Mouse (Mus musculus) heart, embryonic 14.5 days (tissue): ENCODE results near the gene Ndufs3. TPM values are rescaled to one million over a fixed set of nuclear protein-coding genes. Genes with fewer than 3 reads are reported as not detected.

Experiments used
- ATAC-seq: fragments of 200-750 bp; cut with Nextera tagmentation; 2 replicates; pipeline ENCODE4 v1.8.0; 2017; ENCODE audit warnings: low read depth, moderate TSS enrichment; ENCODE audit not compliant: insufficient number of reproducible peaks, insufficient read depth, low FRiP score
- H3K27ac ChIP-seq, 2 experiments: fragments of 200-500 bp in 1 of 2; fragments of 300-500 bp in 1 of 2; sonication (generic) in 1 of 2; replicated peaks in 1 of 2; 2 replicates each; pipeline ENCODE4 v1.5.1; 2012 to 2014; ENCODE audit warnings: low read depth in 2 of 2, low read length in 2 of 2, control low read depth in 1 of 2, mild to moderate bottlenecking in 1 of 2, mixed read lengths in 1 of 2; ENCODE audit not compliant: control insufficient read depth in 1 of 2, insufficient read depth in 1 of 2
- H3K27me3 ChIP-seq: fragments of 300-500 bp; sonication (generic); 2 replicates; pipeline ENCODE4 v1.6.1; 2014; ENCODE audit warnings: mild to moderate bottlenecking, low read length, control low read depth; ENCODE audit not compliant: control insufficient read depth, insufficient read depth
- H3K36me3 ChIP-seq: fragments of 300-500 bp; sonication (generic); 2 replicates; pipeline ENCODE4 v1.6.1; 2014; ENCODE audit warnings: mild to moderate bottlenecking, control low read depth, low read length, mixed read lengths; ENCODE audit not compliant: control insufficient read depth, insufficient read depth
- H3K4me1 ChIP-seq, 2 experiments: fragments of 200-500 bp in 1 of 2; fragments of 300-500 bp in 1 of 2; sonication (generic) in 1 of 2; 2 replicates each; pipeline ENCODE4 v1.6.1; 2012 to 2014; ENCODE audit warnings: low read length in 2 of 2, control low read depth in 1 of 2, mixed read lengths in 1 of 2; ENCODE audit not compliant: control insufficient read depth in 2 of 2, insufficient read depth in 2 of 2
- H3K4me2 ChIP-seq: fragments of 300-500 bp; sonication (generic); 2 replicates; pipeline ENCODE4 v1.6.1; 2014; ENCODE audit warnings: mild to moderate bottlenecking, low read length
- H3K4me3 ChIP-seq, 2 experiments: fragments of 200-500 bp in 1 of 2; fragments of 300-500 bp in 1 of 2; sonication (generic) in 1 of 2; 2 replicates each; pipeline ENCODE4 v1.5.1; 2012 to 2014; ENCODE audit warnings: low read length in 2 of 2, mild to moderate bottlenecking in 2 of 2, control low read depth in 1 of 2, low read depth in 1 of 2, moderate library complexity in 1 of 2; ENCODE audit not compliant: control insufficient read depth in 1 of 2, insufficient read depth in 1 of 2
- H3K9ac ChIP-seq: fragments of 300-500 bp; sonication (generic); 2 replicates; pipeline ENCODE4 v1.6.1; 2014; ENCODE audit warnings: mild to moderate bottlenecking, low read length
- H3K9me3 ChIP-seq: fragments of 300-500 bp; sonication (generic); 2 replicates; pipeline ENCODE4 v1.6.1; 2016; ENCODE audit warnings: low read length, control low read depth; ENCODE audit not compliant: control insufficient read depth
- WGBS: fragments of 180-500 bp; shearing (Covaris S2); extraction: QIAGEN DNeasy Blood & Tissue Kit; methylation state at CpG from one replicate; pipeline ENCODE4 v1.1.7; 2014; 5-methylcytosine and 5-hydroxymethylcytosine counted together
- polyA plus RNA-seq: library from polyadenylated mRNA; unstranded; fragments of >200 nt; fragmentation: Nextera tagmentation; extraction: Ambion mirVana; gene quantifications from 2 replicates; pipeline ENCODE4 v1.2.1, GENCODE M21; 2014

Ndufs3 gene
- polyA plus RNA-seq, 1 experiment from 2014 or later, result 423 TPM

- peak within 1 kb of the TSS; percentile 78 for H3K9ac ChIP-seq
- 0 out of 2 replicates have a peak, but pooled peaks cover 4% of the 10 kb centered on the region for H3K9me3 ChIP-seq
- peak within 1 kb of the TSS; percentile 51 to 55 for H3K4me3 ChIP-seq
- H3K4me2 ChIP-seq, result peak within 1 kb of the TSS; percentile 94
- ATAC-seq, result no peak
- no peak within 1 kb of the TSS for H3K27ac ChIP-seq
- 4% methylated on average over 43 of the region's 45 CpGs for WGBS
- H3K36me3 ChIP-seq, result no peaks in the 10 kb centered on the region
- H3K27me3 ChIP-seq, result peaks cover 34% of the 10 kb centered on the region
- H3K4me1 ChIP-seq, result peaks cover 22 to 34% of the 10 kb centered on the region in 2 experiments
Measured at GRCm38 (mm10) chr2:90885218-90886041, 19.2 kb downstream of the Ndufs3 start, which contains the start of gene C1qtnf4. C1qtnf4 (plus strand) TSS chr2:90885860.

DNA sequence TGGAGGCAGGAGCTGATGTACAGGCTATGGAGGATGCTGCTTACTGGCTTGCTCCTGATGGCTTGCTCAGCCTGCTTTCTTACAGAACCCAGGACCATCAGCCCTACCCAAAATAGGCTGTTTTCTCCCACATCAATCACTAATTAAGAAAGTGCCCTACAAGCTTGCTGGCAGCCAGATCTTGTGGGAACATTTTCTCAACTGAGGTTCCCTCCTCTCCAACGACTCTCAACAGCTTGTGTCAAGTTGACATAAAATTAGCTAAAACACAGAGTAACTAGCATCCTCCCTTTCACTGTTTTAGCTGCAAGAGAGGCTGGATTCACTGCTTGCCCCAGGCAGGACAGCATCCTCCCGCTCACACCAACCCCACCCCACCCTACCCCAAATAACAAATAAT is 22.8 kb downstream of the Ndufs3 start:
- Histone ChIP-seq H3K27ac (no peak overlapping the region), H3K4me3 (no peak overlapping the region), H3K36me3 (no peaks in the 10 kb centered on the region), H3K4me1 (peaks cover 18 to 30% of the 10 kb centered on the region in 2 experiments), H3K9me3 (0 out of 2 replicates have a peak, but pooled peaks cover 4% of the 10 kb centered on the region), H3K27me3 (peaks cover 20% of the 10 kb centered on the region), H3K9ac (no peak overlapping the region), H3K4me2 (no peak overlapping the region)
- WGBS, result 74% methylated on average over 2 of the region's 2 CpGs
- no peak for ATAC-seq

- peaks cover 8 to 16% of the 10 kb centered on the region in 2 experiments for H3K4me1 ChIP-seq
- H3K4me3 ChIP-seq, result no peak overlapping the region
- WGBS, result 43% methylated on average over 6 of the region's 6 CpGs
- H3K4me2 ChIP-seq, result no peak overlapping the region
- H3K27ac ChIP-seq, result no peak overlapping the region
- no peaks in the 10 kb centered on the region for H3K36me3 ChIP-seq
- 0 out of 2 replicates have a peak, but pooled peaks cover 4% of the 10 kb centered on the region for H3K9me3 ChIP-seq
- no peak for ATAC-seq
- H3K9ac ChIP-seq, result no peak overlapping the region; the same call in 1 of the 2 replicates
- peaks cover 11% of the 10 kb centered on the region; the same call in 1 of the 2 replicates for H3K27me3 ChIP-seq
Measured at GRCm38 (mm10) chr2:90880144-90880785, 24.4 kb downstream of the Ndufs3 start.

- Histone ChIP-seq H3K9ac (peak overlapping the region; percentile 16; the same call in 1 of the 2 replicates), H3K4me2 (no peak overlapping the region), H3K27ac (no peak overlapping the region; a peak in 1 of 4 replicates), H3K4me1 (peaks cover 6 to 11% of the 10 kb centered on the region in 2 experiments), H3K9me3 (0 out of 2 replicates have a peak, but pooled peaks cover 4% of the 10 kb centered on the region), H3K27me3 (peaks cover 3% of the 10 kb centered on the region; the same call in 1 of the 2 replicates), H3K4me3 (no peak overlapping the region), H3K36me3 (no peaks in the 10 kb centered on the region)
- ATAC-seq, result 0 out of 2 replicates have a peak, but pooled peaks have one; percentile 27
Measured at GRCm38 (mm10) chr2:90879419-90879818, 25.2 kb downstream of the Ndufs3 start.

- H3K4me3 ChIP-seq, result no peak overlapping the region
- no peak overlapping the region for H3K4me2 ChIP-seq
- H3K9me3 ChIP-seq, result no peaks in the 10 kb centered on the region
- no peaks in the 10 kb centered on the region for H3K36me3 ChIP-seq
- H3K27ac ChIP-seq, result no peak overlapping the region
- no peaks in the 10 kb centered on the region for H3K27me3 ChIP-seq
- WGBS, result 49% methylated on average over 5 of the region's 5 CpGs
- ATAC-seq, result no peak
- no peak overlapping the region for H3K9ac ChIP-seq
- H3K4me1 ChIP-seq, result peaks cover 6 to 11% of the 10 kb centered on the region in 2 experiments
Measured at GRCm38 (mm10) chr2:90877584-90878259, 26.9 kb downstream of the Ndufs3 start.

DNA sequence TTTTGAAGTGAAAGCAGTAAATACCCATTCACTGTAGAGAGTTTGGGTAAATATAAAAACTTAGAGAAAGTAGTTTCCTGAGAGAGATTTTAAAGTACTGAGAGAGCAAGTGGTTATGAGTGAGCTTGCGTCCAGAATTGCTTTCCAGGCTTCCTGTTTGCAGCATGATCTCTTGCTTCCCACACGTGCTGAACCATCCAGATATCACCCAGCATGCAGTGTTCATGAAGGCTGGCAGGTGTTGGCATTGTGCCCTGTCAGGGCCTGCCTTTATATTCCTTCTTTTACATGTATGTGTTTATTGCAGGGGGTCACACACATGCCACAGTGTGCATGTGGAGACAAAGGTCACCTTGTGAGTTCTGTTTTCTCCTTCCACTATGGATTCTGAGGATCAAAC is 29.4 kb downstream of the Ndufs3 start:
- no peak overlapping the region for H3K27ac ChIP-seq
- no peak for ATAC-seq
- no peak overlapping the region for H3K4me2 ChIP-seq
- H3K4me3 ChIP-seq, result no peak overlapping the region
- H3K9me3 ChIP-seq, result no peaks in the 10 kb centered on the region
- WGBS, result 49% methylated on average over 2 of the region's 2 CpGs
- H3K36me3 ChIP-seq, result no peaks in the 10 kb centered on the region
- no peak overlapping the region for H3K9ac ChIP-seq
- H3K4me1 ChIP-seq, result peaks cover 13 to 32% of the 10 kb centered on the region in 2 experiments
- H3K27me3 ChIP-seq, result no peaks in the 10 kb centered on the region

GRCm38 (mm10) chr2:90874025-90874424 is 30.6 kb downstream of the Ndufs3 start:
- WGBS, result 90% methylated on average over 1 of the region's 1 CpGs
- H3K4me3 ChIP-seq, result no peak overlapping the region

More at GRCm38 (mm10) chr2:90874025-90874424, 30.6 kb downstream of the Ndufs3 start:
- Histone ChIP-seq H3K4me1 (peaks cover 9 to 31% of the 10 kb centered on the region in 2 experiments), H3K36me3 (no peaks in the 10 kb centered on the region), H3K27me3 (no peaks in the 10 kb centered on the region), H3K27ac (no peak overlapping the region), H3K9ac (no peak overlapping the region), H3K9me3 (no peaks in the 10 kb centered on the region), H3K4me2 (no peak overlapping the region)
- ATAC-seq, result no peak
